Mouse (Mus musculus) spleen, postnatal 14 days (tissue): ENCODE measurements around the gene Plxna3.
A peak's percentile ranks its signal among the peaks of the same experiment; 100 is the strongest.
"Not testable (repeated sequence)": the region's sequence is repeated elsewhere in the genome, so short reads cannot be mapped to it uniquely, and the experiment has no call there.

Source experiments
- DNase-seq, 2 experiments: peaks; one replicate each; pipeline ENCODE4 v3.0.0; 2021 to 2022; ENCODE audit warnings: low spot score in 2 of 2

Plxna3 gene

DNA sequence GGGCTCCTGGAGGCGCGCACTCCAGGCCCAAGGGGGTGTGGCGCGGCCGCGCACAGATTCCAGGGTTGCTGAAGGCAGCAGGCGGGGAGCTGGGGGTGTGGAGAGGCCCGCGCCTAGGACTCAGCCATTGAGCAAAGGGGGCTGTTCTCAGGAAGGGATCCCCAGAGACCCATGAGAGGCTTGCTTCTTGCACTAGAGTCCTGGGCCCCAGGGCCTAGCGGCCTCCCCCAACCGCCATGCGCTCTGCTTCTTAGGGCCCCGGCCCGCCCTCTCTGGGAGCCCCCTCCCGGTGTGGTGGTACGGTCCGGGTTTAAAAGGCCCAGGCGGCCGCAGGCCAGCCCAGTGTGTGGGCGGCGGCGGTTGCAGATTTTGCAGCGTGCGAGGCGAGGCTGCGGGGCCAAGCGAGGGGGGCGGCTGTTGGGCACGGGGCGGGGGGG is at the start of gene Plxna3:
Gene Plxna3 (plus strand): TSS at position 342 of the 437 bp plus-strand sequence.
- peak; percentile 36 to 49 for DNase-seq

DNA sequence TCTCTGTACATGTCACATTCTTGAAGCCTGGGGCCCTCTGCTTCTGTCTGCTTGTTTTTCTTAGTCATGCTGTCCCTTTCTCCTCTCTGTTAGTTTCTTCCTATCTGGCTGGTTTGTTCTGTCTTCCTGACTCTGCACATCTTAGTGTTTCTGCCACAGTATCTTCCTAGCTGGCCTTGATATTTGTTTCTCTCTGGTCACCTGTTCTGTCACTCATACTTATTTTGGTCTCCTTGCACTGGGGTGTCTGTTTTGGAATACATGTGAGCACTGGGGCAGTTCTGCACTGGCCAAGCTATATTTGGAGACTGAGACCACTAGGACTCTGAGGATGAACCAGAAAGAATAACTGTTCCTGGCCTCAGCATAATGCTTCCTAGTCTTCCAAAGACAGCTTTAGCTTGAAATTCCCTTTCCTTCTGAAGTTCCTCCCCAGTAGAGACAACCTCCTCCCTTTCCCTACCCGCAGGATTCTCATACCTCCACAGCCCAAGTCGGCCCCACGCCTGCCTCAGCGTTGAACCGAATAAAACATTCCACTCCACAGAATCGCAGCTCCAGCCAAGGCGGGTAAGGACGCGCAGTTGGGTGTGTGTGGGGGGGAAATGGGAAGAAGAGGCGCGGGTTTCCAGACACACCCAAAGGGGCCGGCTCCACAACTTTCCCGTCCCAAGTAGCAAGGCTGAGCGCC is 47.7 kb upstream of the Plxna3 start:
- no peak for DNase-seq

GRCm38 (mm10) chrX:74281732-74282394 is 47.0 kb upstream of the Plxna3 start, which contains the start of the genes Taz and Dnase1l1:
Gene Taz, plus strand, starts transcription at chrX:74281912.
Gene Dnase1l1, minus strand, starts transcription at chrX:74282337.
- peak; percentile 47 to 62 for DNase-seq

GRCm38 (mm10) chrX:74282395-74283091 is 46.3 kb upstream of the Plxna3 start:
- DNase-seq = peak; percentile 71 to 77

- DNase-seq = no peak
These were observed 45.8 kb upstream of the Plxna3 start for GRCm38 (mm10) chrX:74283092-74283437.

DNA sequence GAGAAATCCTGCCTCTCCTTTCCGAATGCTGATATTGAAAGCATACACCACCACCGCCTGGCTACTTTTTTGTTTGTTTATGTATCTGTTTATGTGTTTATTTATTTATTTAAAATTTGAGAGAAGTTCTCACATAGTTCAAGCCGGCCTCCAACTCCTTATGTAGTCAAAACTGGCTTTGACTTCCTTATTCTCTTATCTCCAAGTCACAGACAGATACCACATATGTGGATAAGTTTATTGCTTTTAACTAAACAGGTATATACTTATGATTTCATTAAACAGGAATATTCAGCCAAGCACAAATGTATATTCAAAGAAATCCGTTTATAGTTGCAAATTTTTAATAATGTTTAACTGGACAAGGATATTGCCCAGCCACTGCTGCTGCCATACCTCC is 35.4 kb upstream of the Plxna3 start:
- no peak for DNase-seq

DNA sequence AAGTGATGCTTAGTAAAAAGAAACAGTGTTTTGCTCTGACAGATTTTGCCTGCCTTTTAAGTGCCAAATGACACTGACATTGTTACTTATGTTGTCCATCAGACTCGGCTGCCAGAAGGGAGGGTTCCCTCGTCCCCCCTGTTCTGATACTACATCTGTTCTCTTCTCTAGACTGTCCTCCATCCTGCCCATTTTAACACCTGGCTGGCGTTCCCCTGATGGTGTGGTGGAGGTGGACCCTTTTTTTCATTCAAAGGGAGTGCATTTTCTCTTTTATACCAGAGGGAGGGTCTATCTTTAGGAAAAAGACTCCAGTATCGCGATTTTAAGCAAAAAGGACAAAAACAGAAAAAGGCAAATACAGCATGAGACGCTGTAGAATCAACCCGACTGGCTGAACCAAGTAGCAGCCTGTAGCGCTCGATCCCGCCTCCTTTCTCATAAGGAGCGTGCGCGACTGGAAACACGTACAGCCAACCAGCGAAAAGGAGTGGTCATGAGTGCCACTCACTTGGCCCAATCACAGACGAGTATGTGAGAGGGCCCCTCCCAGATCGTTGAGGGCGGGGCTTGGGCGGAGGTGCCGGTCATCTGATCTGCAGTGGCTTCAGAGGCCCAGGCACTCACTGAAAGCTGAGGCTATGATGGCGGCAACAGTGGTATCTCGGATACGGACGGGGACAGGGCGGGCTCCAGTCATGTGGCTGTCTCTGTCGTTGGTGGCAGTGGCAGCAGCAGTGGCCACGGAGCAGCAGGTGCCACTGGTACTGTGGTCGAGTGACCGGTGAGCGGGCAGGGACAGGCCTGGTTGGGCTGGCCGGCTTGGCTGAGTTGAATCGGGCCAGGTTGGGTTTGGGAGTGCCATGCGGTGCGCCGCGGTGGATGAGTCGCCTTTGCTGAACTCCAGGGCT is 32.1 kb upstream of the Plxna3 start, which contains the start of gene Atp6ap1:
Gene Atp6ap1 (plus strand): TSS at position 560 of the 911 bp plus-strand sequence.
- DNase-seq = peak; percentile 86 to 87

GRCm38 (mm10) chrX:74298348-74298747 is 30.5 kb upstream of the Plxna3 start:
- no peak for DNase-seq

GRCm38 (mm10) chrX:74299721-74300120 is 29.1 kb upstream of the Plxna3 start:
- DNase-seq = no peak

DNA sequence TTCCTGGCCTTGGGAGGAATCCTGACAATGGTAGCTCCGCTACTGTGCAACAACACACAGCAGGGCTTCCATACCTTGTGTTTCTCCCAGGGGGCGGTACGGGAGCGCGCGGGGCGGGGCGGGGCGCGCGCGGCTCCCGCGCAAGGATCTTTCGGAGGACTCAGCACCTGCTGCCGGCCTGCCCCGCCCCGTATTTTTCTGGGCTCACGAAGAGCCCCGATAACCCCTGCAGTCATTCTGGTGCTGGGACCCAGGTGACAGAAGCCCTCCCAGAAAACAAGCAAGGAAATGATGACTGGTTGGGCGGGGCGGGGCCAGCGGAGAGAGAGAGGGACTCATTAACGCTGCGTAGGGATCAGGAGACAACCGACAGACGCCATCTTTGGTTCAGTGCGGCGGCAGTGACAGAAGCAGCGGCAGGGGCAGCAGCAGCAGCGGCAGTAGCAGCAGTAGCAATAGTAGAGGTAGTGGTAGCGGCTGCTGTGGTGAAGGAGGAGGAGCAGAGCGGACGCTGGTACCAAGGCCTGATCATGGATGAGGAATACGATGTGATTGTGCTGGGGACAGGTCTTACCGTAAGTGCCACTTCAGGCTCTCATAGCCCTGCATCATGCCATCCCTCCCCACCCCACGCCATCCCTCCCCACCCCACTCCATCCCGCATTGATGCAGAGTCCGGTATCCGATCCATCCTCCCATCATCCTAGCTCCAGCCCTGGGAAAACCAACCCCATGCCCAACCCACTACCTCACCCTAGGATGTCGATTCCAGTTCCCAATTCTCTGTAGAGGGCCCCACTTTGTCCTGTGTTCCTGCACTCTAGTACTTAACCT is 23.8 kb upstream of the Plxna3 start, which contains the start of gene Gdi1:
Gene Gdi1 (plus strand): TSS at position 132 of the 834 bp plus-strand sequence.
- peak; percentile 48 to 60 for DNase-seq

DNA sequence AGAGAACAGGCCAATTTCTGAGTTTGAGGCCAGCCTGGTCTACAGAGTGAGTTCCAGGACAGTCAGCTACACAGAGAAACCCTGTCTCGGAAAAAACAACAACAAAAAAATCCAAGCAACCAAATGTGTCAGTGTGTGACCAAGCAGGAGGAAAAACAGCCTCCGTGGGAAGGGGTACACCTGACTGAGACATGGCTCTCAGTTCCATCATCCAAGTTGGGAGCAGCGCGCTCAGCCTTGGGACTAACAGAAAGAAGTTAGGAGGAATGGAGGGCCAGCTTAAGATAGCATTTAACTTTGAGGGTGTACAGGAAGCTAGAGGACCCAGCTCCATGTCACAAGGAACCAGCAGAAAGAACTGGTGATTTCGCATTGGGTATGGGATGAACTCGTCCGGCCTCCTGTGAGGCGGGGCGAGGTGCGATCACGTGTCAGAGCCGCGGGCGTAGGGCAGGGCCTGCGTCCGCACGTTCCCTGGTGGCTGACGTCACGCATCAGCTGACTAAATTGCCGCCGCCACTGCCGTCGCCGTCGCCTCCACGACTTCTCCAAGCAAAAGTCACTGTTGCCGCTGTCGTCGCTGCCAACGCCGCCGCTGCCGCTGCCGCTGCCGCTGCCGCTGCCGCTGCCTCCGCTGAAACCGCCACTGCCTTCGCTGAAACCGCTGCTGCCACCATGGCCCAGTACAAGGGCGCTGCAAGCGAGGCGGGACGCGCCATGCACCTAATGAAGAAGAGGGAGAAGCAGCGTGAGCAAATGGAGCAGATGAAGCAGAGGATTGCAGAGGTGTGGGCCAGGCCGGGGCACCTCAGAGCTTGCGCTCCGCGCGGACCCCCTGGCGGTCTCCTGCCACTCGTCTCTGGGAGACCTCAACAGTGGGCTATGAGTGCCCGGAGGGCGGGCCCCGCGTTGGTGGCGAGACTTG is 16.1 kb upstream of the Plxna3 start, which contains the start of gene Fam50a:
Gene Fam50a (plus strand): TSS at position 494 of the 925 bp plus-strand sequence.
- peak; percentile 73 to 78 for DNase-seq

GRCm38 (mm10) chrX:74329215-74329671 is 377 bp downstream of the Plxna3 start:
- DNase-seq = no peak

DNA sequence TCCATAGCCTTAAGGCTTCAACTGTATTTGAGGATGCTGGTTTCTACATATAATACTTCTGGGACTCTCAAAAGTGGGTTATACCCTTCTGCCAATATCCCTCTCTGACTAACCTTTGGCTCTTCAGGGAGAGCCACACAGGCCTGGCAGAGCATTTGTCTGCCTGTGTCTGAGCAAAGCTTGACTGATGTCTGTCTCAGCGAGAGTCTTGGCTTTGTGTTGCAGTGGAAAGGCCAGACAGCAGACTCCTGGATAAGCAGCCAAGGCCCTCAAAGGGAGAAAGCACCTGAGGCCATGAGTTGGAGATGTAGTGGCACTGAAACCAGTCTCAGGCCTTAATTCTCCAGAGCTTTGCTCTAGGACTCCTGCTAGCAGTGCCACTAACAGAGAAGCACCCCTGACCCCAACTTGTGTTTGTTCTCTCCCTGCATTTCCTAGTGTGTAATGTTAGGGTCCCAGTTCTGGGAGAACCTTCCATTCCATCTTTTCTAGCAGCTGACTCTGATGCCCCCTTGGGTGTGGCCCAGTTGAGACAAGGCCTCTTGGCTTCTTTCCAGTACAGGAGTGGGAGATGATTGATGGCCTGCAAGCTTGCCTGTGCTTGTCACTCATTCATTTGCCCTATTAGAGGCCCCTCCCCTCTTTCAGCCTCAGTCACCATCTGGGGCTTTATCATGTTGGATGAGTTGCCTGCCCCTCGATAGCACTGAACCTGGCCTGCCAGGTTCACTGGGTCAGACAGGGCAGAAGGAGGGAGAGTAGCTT is 1.5 kb downstream of the Plxna3 start:
- DNase-seq = no peak

DNA sequence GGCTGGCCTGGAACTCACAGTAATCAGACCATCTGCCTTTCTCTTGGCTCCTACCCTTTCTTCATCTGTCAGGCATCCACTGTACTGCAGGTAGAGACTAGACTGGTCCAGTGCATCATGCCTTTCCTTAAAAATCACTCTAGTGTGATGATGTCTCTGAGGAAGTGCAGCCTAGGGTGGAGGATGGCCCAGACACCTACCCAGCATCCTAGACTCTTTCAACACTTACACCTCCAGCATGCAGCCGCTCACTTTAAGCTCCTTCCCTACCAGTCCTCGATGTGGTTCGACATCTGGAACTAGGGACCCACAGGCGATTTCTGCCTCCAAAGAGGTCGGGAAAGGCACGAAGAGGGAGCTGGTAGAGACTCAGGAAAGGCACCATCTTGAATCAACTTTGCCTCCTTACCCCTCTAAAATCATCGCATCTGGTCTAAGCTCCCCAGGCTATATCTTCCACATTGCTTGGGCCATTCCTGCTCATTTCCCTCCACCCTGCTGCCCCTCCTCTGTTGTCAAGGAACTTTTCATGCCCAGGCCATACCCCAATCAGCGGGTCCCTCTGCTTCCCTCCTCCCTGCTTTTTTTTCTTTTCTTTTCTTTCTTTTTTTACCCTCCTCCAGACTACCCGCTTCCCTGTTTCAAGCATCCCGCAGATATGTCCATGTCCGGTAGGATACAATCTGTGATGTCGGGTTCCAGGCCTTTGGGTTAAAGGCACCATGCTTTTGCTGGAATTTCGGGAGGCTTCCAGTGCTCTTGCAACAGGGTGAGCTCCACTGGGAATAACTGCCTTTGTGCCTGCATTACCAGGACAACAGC is 24.0 kb downstream of the Plxna3 start:
- DNase-seq = no peak

- peak; percentile 58 to 72 for DNase-seq
These were observed 24.6 kb downstream of the Plxna3 start, which contains the start of gene Lage3 for GRCm38 (mm10) chrX:74353467-74353770. Gene Lage3, minus strand, starts transcription at chrX:74353618.

- DNase-seq = not testable (repeated sequence)
These were observed 28.2 kb downstream of the Plxna3 start for GRCm38 (mm10) chrX:74357069-74357468.

DNA sequence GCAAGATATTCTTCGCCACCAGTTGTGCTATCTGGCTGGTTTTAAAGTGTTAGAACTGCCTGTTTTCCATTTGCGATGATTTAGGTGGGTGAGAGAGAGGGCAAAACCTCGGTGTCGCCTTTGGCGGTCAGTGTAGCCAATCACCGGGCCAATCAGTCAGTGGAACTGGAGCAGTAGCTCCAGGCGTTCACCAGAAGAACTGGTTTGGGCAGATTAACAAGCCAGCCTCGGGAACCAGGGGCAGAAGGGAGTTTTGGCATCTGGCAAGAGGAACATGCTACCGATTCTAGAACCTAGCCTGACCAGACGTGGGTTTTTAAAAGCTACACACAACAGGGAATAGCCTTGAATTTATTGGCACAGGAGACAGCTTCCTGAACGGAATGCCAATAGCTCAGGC is 30.3 kb downstream of the Plxna3 start:
- DNase-seq = no peak

DNA sequence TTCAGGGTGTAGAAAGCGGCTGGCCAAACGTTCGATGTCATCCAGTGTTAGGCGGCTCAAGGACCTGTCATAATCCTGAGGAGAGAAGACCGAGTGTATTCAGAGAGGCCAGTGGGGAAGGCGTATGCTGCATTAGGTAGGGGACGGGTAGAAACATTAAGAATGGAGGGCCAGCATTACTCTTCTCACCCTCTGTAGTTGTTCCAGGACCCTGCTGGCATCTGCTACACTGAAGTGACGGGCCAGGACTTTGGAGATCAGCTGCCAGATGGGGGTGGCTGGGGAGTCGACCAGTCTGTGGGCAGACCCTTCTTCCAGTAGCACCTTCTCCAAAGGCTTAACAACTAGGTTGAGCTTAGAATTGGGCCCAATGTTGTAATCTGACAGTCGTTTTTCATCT is 38.6 kb downstream of the Plxna3 start:
- no peak for DNase-seq
